Mouse (Mus musculus) thymus, adult 2 months (tissue): ENCODE data around the gene Nepn.

Source experiments
- CTCF ChIP-seq: fragments of 200-500 bp; IDR thresholded peaks from 2 replicates; pipeline ENCODE4 v1.5.1; 2012; ENCODE audit warnings: mild to moderate bottlenecking, control low read depth, low read length, moderate library complexity, borderline replicate concordance; ENCODE audit not compliant: control insufficient read depth, poor library complexity, insufficient read depth; ENCODE audit errors: extremely low read depth
- POLR2A ChIP-seq: fragments of 200-500 bp; IDR thresholded peaks from 2 replicates; pipeline ENCODE4 v1.6.1; 2012; ENCODE audit warnings: mild to moderate bottlenecking, low read length, control low read depth, moderate library complexity; ENCODE audit not compliant: control insufficient read depth, poor library complexity, insufficient read depth; ENCODE audit errors: extremely low read depth

- no peak for TF ChIP-seq POLR2A
- TF ChIP-seq CTCF: no peak
Measured at GRCm38 (mm10) chr10:52360862-52361609, 27.7 kb upstream of the Nepn start.
